Mouse (Mus musculus): ENCODE measurements around the gene Nucks1.

The Nucks1 gene

DNA sequence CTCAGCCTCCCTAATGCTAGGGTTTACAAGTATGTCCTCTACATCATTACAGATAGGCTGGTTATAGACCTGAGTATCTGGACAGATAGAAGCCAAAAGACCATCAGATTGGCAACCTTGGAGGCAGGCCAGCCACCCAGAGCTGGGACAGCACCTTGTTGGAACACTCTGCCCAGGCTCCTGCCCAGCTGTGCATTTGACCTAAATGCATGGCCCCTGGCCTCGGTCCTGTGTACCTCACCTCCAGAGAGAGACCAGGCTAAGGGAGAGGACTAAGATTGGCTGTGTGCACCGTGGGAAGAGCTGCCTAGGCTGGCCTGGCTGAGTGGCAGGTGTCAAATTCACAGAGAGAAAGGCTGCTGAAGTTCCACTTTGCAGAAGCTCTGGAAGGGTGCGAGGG lies 58.2 kb downstream of the Nucks1 start:
- peak; percentile 28 for DNase-seq

DNA sequence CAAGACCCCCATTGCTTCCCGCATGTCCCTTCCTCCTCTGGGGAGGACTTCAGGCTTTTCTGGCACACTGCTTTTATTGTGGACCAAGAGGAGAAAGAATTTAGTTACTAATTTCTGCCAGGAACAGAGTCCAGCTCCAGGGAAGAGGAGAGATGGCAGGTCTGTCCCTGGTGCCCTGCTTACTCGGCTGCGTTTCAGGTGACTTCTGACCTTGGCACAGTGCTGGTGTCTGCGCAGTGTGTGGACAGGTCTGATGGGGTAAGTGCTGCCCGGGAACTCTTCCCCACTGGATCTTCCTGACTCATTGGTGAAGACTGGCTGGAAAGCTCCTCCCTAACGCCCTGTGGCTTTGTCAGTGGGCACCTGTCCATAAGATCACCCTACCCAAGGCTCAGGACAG lies 58.6 kb downstream of the Nucks1 start:
- peak; percentile 68 for DNase-seq

DNA sequence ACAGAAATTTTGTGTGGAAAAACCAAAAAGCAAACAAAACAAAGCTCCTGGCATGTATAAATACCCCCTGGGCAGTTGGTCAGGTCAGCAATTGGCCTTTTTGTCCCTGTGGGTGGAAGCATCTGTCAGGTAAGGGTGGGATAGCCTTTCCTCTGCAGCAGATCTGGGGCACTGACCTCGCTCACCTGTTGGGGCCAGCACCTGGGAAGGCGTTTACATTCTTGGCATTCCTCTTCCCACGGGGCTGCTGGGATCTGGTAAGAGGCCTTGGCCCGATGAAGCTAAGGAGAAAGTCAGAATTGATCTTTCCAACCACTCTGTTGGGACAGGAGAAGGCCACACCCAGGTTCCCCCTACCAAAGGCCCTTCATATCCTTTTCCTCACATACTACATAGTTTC lies 59.5 kb downstream of the Nucks1 start:
- peak; percentile 42 for DNase-seq

DNA sequence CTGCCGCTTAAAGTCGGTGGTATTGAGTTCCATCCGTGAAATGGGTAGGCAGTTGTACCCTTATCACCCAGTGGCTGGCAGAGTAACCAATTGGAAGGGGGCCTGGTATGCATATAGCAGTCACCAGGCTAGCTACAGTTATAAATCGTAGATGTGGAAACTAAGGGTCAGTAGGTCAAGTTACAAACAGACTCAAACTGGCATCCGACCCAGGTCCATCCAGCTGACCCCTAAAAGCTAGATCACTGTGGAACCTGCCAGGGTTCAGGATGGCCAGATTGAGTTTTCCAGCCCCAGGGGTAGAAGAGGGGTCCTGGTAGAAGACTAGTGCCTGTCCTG lies 60.0 kb downstream of the Nucks1 start:
- DNase-seq, result no peak

DNA sequence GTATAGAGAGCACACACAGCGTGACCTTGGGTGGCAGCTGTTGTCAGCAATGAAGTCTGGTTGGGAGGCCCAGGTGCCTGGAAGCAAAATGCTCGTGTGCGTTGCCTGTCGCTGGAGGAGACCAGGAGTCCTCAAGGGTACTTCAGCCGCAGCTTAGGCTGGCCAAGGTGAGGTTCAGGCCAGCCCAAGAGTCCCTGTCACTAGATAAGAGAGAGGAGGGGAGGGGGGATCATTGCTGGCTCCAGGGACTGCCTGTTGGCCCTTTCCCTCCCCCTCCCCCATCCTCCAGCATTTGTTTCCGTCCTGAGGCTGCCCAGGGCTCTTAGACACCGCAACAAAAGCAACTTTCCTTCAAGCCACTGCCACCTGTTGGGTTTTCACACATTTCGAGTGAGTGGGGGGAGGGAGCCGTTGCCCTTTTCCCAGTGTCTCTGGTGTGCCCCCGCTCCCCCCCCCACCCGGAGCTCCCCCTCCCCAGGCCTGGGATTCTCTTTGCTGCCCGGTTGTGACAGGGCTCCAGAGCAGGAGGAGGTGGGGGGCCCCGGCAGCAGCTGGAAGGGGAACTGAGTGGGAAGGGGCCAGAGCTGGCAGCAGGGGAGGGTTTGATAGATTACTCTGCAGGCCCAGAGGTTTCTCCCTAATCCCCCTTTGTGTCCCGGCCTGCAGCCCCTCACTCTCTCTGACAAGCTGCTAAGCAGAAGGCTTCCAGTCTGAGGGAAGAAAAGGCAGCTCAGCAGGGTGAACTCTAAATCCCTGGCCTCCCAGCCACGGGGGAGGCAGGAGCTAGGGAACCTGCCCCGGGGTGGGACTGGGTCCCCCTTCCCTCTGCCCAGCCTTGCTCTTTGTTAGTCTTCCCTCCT lies 60.6 kb downstream of the Nucks1 start:
- peak; percentile 28 for DNase-seq

DNA sequence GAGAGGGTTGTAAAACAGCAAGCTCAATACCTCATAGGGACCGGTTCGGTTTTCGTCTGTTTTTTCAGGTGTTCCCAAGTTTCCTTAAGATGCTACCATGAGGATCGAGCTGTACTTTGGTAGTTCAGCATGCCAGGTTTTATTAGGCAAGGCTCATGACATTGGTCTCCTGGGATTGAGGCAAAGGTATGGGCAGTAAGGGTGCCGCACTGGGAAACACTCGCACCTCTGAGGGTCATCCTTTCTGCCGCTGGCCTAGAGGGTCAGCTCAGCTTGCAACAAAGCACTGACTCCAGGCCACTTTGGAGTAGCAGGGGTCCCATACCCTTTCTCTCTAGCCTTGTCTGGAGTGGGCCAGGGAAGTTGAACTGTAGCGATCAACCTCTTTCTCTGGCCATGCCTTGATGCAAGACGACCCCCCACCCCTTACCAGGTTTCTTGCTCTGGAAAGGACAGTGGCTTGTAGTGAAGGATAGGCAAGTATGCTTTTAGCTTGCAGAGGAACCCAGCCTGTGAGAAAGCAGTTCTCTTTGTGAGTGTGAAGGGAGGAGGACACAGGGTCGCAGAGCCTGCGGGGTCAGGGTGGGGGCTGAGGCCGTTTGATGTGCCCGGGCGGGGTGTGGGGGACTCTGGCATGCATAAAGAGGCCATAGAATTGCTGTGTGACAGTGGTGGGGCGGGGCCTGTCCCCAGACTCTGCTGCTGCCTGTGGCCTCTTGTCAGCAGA lies 61.6 kb downstream of the Nucks1 start:
- peak; percentile 53 for DNase-seq

DNA sequence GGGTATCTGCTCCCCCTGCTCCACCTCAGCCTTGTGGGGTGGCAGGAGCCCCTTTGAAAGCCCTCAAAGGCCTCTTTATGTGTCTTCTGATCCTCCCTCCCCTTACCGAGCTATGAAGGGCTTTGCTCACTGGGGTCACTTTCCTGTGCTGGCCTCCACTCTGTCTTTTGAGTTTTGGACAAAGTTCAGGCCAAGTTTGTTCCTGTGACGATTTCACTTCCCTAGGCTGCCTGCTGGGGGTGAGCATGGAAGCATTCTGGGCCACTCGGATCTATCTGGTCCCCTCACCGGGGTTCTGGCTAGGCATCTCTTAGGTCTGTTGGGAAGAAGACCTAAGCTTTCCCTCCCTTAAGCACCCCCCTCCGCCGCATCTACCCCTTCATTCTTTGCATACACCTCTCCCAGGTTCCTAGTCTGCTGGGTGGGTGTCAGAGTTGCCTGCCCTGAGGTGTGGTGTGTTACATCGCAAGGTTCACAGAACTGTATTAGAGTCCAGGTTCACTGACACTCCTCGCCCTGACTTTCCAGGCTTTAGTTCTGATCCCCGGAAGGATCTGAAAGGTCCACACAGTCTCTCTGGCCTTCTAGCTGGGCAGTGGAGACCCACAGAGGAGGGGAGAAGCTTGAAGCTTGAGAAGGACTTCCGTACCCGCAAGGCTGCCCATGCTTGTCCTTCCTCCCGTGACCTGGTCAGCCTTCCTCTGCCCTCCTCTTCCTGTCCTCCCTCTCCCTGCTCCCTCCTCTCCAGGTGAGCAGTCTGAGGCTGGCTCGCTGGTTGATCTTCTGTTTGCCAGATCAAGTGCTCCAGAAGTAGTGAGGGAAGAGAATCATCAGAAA lies 62.4 kb downstream of the Nucks1 start:
- peak; percentile 53 for DNase-seq

DNA sequence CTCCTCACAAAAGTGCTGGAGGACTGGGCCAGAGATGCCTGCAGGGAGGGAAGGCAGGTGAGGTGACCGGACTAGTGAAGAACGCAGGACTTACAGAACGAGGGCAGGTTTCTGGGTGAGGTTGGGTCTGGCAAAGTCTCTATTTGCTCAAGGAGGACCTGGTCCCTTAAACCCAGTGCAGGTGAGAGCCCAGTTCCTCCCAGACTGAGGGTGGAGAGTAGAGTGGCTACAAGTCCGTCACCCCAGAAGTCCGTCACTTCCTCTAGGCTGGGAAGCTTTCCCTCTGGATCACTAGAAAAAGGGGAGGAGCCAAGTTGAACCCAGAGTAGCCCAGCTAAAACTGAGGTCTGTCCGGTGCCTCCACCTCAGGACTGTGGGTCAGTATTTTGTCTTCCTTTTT lies 63.7 kb downstream of the Nucks1 start:
- DNase-seq, result no peak

DNA sequence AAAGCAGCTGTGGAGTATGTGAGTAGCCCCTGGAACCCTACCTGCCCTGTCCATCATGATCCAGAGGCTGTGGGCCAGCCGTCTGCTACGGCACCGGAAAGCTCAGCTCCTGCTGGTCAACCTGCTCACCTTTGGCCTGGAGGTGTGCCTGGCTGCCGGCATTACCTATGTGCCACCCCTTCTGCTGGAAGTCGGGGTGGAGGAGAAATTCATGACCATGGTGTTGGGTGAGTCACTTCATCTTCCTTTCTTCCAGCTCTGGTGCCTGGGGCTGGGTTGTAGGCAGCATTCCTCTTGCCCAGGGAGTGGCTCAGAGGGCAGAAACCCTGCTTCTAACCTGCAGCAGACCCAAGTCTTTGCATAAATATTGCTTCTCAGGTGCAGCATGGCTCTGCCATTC lies 66.6 kb downstream of the Nucks1 start:
- no peak for DNase-seq

DNA sequence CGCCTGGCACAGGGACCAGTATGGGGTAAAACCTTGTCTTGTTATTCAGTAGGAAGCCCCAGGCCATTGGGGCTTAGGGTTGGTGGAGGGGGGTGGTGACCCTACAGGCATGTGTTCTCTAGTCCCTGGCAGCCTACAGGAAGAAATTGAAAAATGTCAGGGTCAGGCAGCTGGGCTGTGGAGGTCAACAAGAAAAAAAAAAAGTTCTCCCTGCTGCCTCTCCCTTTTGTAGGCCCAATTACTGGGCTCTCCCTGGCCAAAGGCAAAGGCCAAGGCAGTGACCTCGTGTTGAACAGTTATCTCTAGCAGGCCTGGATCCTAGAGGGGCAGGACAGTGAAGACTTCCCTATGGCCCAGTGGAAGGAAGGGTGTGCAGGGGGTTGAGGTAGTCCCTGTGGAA lies 70.1 kb downstream of the Nucks1 start:
- DNase-seq, result no peak

DNA sequence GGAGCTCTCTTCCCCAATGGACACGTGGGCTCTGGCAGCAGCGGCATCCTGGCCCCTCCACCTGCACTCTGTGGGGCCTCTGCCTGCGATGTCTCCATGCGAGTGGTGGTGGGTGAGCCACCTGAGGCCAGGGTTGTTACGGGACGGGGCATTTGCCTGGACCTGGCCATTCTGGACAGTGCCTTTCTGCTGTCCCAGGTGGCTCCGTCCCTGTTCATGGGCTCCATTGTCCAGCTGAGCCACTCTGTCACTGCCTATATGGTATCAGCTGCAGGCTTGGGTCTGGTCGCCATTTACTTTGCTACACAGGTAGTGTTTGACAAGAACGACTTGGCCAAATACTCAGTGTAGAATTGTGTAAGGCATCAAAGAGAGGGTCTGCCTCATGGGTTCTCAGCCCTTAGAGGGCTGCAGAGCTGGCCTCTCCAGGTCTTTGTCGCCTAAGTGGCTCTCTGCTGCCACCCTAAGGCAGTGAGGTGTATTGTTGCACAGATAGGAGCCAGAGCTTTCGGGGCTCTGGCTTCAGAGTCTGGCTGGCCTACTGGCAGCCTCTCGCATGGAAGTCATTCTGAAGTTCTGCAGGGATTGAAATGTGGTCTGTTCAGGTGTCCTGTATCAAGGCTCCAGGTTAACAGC lies 71.2 kb downstream of the Nucks1 start:
- DNase-seq, result peak; percentile 89

DNA sequence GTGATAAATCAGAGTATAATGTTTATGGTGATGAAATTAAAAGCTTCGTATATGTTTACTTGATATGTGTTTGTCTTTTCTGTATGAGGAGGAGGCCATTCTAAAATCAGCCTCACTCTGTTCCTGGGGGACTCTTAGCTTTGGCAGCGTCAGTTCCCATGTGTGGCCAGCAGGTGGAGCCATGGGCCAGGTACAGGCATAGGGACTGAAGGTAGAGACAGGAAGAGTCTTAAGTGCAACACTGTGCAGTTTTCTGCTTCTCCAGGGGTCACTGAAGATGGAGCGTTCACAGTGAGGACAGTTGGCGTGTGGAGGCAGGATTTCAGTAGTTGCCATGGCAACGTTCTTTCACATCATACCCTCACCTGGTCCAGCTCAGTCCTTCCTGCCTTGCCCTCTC lies 72.6 kb downstream of the Nucks1 start:
- DNase-seq, result peak; percentile 87

DNA sequence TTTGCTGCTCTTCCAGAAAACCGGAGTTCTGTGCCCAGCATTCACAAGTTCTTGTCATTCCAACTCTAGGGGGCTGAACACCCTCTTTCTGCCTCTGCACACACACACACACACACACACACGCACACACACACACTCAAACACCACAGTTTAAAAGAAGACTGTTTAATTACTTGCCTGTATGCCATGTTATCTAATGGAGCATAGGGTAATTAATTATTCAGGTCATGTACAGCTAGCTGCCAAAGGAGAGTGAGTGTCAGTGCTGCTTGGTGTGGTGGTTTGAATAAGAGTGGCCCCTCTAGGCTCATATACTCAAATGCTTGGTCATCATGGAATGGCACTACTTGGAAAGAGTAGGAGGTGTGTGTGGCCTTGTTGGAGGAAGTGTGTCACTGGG lies 73.5 kb downstream of the Nucks1 start:
- no peak for DNase-seq

Measured in kidney, postnatal 10 days (tissue).